Mouse (Mus musculus): ENCODE measurements at regions not wholly inside any gene's neighbourhood (a gene's known extent, or its start where the extent isn't known, plus 50 kb on each side); places are given as distances from the start of the nearest gene placed in this dataset.

DNA sequence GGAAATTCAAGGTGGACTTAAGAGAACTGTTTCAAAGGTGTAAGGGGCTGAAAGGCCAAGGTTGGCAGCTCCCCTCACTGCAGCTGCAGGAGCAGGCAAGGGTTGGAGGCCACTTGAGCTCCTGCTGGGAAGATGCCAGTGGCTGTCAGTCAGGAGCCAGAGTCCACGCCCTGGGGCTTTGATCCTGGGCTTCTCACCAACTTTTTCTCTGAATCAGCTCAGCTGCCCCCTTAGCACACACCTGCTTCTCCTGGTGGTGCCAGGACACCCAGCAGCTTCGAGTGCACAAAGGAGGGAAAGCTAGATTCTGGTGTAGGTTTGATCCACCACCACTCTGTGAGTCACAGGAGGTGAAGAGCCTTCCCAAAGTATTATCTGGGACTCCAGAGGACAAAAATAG, 140.7 kb upstream of the Plxna4 start:
- no peak for TF ChIP-seq CTCF (conservative IDR thresholded peaks at IDR 0.05 in 1 of 2, IDR thresholded peaks at IDR 0.05 in 1 of 2; ENCODE audit: low read depth in 2 of 2, low read length in 2 of 2)
- no peak for TF ChIP-seq MXI1 (IDR thresholded peaks at IDR 0.05; ENCODE audit: low read depth, low read length)
- TF ChIP-seq RAD21 (IDR thresholded peaks at IDR 0.05; ENCODE audit: low read depth, low read length), result no peak
- no peak for TF ChIP-seq EP300 (IDR thresholded peaks at IDR 0.05; ENCODE audit: low read length)
- TF ChIP-seq ZKSCAN1 (IDR thresholded peaks at IDR 0.05; ENCODE audit: borderline replicate concordance, low read depth, low read length), result no peak
- no peak for TF ChIP-seq TCF12 (IDR thresholded peaks at IDR 0.05; ENCODE audit: low read depth, low read length)
- no peak for TF ChIP-seq POLR2A (IDR thresholded peaks at IDR 0.05; ENCODE audit: low read depth, low read length)
- TF ChIP-seq MYC (IDR thresholded peaks at IDR 0.05; ENCODE audit: low read depth, low read length), result no peak
- TF ChIP-seq MAX (IDR thresholded peaks at IDR 0.05; ENCODE audit: low read length), result no peak
- TF ChIP-seq POLR2AphosphoS2 (IDR thresholded peaks at IDR 0.05; ENCODE audit: low read depth, low read length), result no peak
